Mouse (Mus musculus): ENCODE data around the gene Tcp10c. TPM values are rescaled to one million over a fixed set of nuclear protein-coding genes. Genes with fewer than 3 reads are reported as not detected.

The Tcp10c gene
- polyA plus RNA-seq, 1 experiment from 2014 or later, result not detected

Other genes starting within 250 kb of the Tcp10c start
- gene Unc93a, start 222.8 kb upstream of the Tcp10c start, polyA plus RNA-seq (2015; fragmentation: Nextera tagmentation; extraction: Ambion mirVana), result not detected in 2 replicates
- not detected in 2 replicates for gene Smok2a, start 133.4 kb upstream of the Tcp10c start, polyA plus RNA-seq (2015; fragmentation: Nextera tagmentation; extraction: Ambion mirVana)
- not detected in 2 replicates for gene Smok2b, start 124.3 kb upstream of the Tcp10c start, polyA plus RNA-seq (2015; fragmentation: Nextera tagmentation; extraction: Ambion mirVana)